Mouse (Mus musculus): ENCODE measurements at regions not wholly inside any gene's neighbourhood (a gene's known extent, or its start where the extent isn't known, plus 50 kb on each side); places are given as distances from the start of the nearest gene placed in this dataset.

- H3K4me1 ChIP-seq (ENCODE audit: control insufficient read depth, insufficient read depth, low read length) = no peaks in the 10 kb centered on the region
- H3K27ac ChIP-seq (ENCODE audit: insufficient read depth, low read length) = no peak overlapping the region
- peak; percentile 39; the same call in 1 of the 2 replicates for TF ChIP-seq CTCF (IDR thresholded peaks at IDR 0.05; ENCODE audit: borderline replicate concordance, insufficient read depth, low read depth, low read length)
- no peak for TF ChIP-seq POLR2A (IDR thresholded peaks at IDR 0.05; ENCODE audit: borderline replicate concordance, insufficient read depth, low read length)
- H3K4me3 ChIP-seq (replicated peaks; ENCODE audit: insufficient read depth, low read depth, low read length) = no peak overlapping the region
- peak; percentile 35 to 39 for DNase-seq
- H3K27me3 ChIP-seq (ENCODE audit: control insufficient read depth, insufficient read depth, low read length) = no peaks in the 10 kb centered on the region
- WGBS = 2% methylated on average over 4 of the region's 4 CpGs
These were observed 57.9 kb upstream of the Larp1 start for GRCm38 (mm10) chr11:57950989-57951388.

DNA sequence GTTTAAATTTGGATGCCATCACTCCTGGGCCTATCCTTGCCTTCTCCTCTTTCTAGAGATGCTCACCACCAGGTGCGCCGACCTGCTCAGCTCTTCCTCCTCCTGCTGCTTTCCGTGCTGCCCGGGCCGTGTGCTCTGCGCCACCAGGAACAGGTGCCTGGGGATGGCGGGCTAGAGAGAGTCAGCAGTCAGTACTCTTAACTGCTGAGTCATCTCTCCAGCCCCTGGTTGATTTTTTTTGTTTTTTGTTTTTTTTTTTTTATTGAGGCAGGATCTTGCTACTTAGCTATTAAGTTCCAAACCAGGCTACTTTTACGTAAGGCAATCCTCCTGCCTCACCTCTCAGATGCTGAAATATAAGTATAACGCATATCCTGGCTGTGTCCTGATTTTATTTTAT is 59.8 kb upstream of the Larp1 start:
- 78% methylated on average over 9 of the region's 9 CpGs for WGBS
- H3K4me1 ChIP-seq (ENCODE audit: control insufficient read depth, insufficient read depth, low read length) = no peaks in the 10 kb centered on the region
- TF ChIP-seq CTCF (IDR thresholded peaks at IDR 0.05; ENCODE audit: borderline replicate concordance, insufficient read depth, low read depth, low read length) (no peak), POLR2A (IDR thresholded peaks at IDR 0.05; ENCODE audit: borderline replicate concordance, insufficient read depth, low read length) (no peak)
- no peak for DNase-seq
- H3K27me3 ChIP-seq (ENCODE audit: control insufficient read depth, insufficient read depth, low read length) = no peaks in the 10 kb centered on the region
- H3K27ac ChIP-seq (ENCODE audit: insufficient read depth, low read length) = no peak overlapping the region
- H3K4me3 ChIP-seq (replicated peaks; ENCODE audit: insufficient read depth, low read depth, low read length) = no peak overlapping the region

- Histone ChIP-seq H3K27ac (ENCODE audit: insufficient read depth, low read length) (no peak overlapping the region), H3K4me3 (replicated peaks; ENCODE audit: insufficient read depth, low read depth, low read length) (no peak overlapping the region), H3K27me3 (ENCODE audit: control insufficient read depth, insufficient read depth, low read length) (no peaks in the 10 kb centered on the region), H3K4me1 (ENCODE audit: control insufficient read depth, insufficient read depth, low read length) (no peaks in the 10 kb centered on the region)
- TF ChIP-seq CTCF (IDR thresholded peaks at IDR 0.05; ENCODE audit: borderline replicate concordance, insufficient read depth, low read depth, low read length) (no peak), POLR2A (IDR thresholded peaks at IDR 0.05; ENCODE audit: borderline replicate concordance, insufficient read depth, low read length) (no peak)
- DNase-seq = no peak
- 90% methylated on average over 4 of the region's 4 CpGs for WGBS
These were observed 61.5 kb upstream of the Larp1 start for GRCm38 (mm10) chr11:57947347-57947746.

- Histone ChIP-seq H3K4me1 (ENCODE audit: control insufficient read depth, insufficient read depth, low read length) (no peaks in the 10 kb centered on the region; the same call in 1 of the 2 replicates), H3K4me3 (replicated peaks; ENCODE audit: insufficient read depth, low read depth, low read length) (no peak overlapping the region), H3K27me3 (ENCODE audit: control insufficient read depth, insufficient read depth, low read length) (no peaks in the 10 kb centered on the region), H3K27ac (ENCODE audit: insufficient read depth, low read length) (no peak overlapping the region)
- DNase-seq = peak; percentile 66 to 86
- TF ChIP-seq POLR2A (IDR thresholded peaks at IDR 0.05; ENCODE audit: borderline replicate concordance, insufficient read depth, low read length) = no peak
- TF ChIP-seq CTCF (IDR thresholded peaks at IDR 0.05; ENCODE audit: borderline replicate concordance, insufficient read depth, low read depth, low read length) = peak; percentile 98
- WGBS = 11% methylated on average over 13 of the region's 13 CpGs
These were observed 74.4 kb upstream of the Larp1 start for GRCm38 (mm10) chr11:57934391-57934850.

- DNase-seq = no peak
- no peak for TF ChIP-seq CTCF (IDR thresholded peaks at IDR 0.05; ENCODE audit: borderline replicate concordance, insufficient read depth, low read depth, low read length)
- no peak for TF ChIP-seq POLR2A (IDR thresholded peaks at IDR 0.05; ENCODE audit: borderline replicate concordance, insufficient read depth, low read length)
- Histone ChIP-seq H3K27ac (ENCODE audit: insufficient read depth, low read length) (no peak overlapping the region), H3K4me3 (replicated peaks; ENCODE audit: insufficient read depth, low read depth, low read length) (no peak overlapping the region), H3K4me1 (ENCODE audit: control insufficient read depth, insufficient read depth, low read length) (no peaks in the 10 kb centered on the region; the same call in 1 of the 2 replicates), H3K27me3 (ENCODE audit: control insufficient read depth, insufficient read depth, low read length) (no peaks in the 10 kb centered on the region)
- 41% methylated on average over 5 of the region's 5 CpGs for whole genome bisulfite sequencing
These were observed 75.8 kb upstream of the Larp1 start for GRCm38 (mm10) chr11:57933065-57933464.

DNA sequence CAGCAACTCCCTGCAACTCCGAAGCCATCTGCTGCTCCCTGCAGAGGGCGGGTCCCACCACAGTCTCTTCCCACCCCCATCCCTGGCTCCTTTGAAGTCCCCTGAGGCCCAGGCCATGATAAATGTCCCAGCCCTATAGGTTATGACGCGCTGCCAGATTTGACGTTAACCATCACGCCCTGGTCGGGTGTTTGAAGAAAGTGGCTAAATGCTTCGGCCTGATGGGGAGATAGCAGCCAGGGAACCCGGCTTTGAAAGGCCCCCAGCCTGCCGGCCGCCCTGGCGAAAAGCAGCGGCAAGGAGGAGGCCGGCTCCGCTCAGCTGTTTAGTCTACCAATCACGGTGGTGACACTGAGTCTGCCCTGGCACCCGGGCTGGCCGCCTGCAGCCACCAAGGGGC is 79.4 kb upstream of the Larp1 start:
- H3K27ac ChIP-seq (ENCODE audit: insufficient read depth, low read length) = no peak overlapping the region
- H3K4me3 ChIP-seq (replicated peaks; ENCODE audit: insufficient read depth, low read depth, low read length) = no peak overlapping the region
- no peak for TF ChIP-seq CTCF (IDR thresholded peaks at IDR 0.05; ENCODE audit: borderline replicate concordance, insufficient read depth, low read depth, low read length)
- no peak for TF ChIP-seq POLR2A (IDR thresholded peaks at IDR 0.05; ENCODE audit: borderline replicate concordance, insufficient read depth, low read length)
- DNase-seq = no peak
- no peaks in the 10 kb centered on the region; the same call in 1 of the 2 replicates for H3K4me1 ChIP-seq (ENCODE audit: control insufficient read depth, insufficient read depth, low read length)
- H3K27me3 ChIP-seq (ENCODE audit: control insufficient read depth, insufficient read depth, low read length) = no peaks in the 10 kb centered on the region
- WGBS = 17% methylated on average over 18 of the region's 18 CpGs

DNA sequence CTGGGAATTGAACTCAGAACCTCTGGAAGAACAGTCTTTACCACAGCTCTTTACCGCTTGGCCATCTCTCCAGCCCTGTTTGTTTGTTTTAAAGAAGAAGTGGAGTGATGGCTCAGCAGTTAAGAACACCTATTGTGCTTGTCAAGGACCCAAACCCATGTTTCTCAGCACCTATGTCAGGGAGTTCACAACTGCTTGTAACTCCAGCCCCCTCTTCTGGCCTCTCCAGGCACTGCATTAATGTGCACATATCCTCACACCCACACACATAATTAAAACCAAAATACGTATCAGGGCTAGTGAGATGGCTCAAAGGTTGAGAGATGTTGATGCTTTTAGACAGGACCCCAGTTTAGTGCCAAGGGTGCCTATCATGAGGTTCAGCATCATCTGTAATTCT is 87.6 kb upstream of the Hand1 start:
- no peak for DNase-seq
- Histone ChIP-seq H3K4me3 (replicated peaks; ENCODE audit: insufficient read depth, low read depth, low read length) (no peak overlapping the region), H3K4me1 (ENCODE audit: control insufficient read depth, insufficient read depth, low read length) (no peaks in the 10 kb centered on the region), H3K27me3 (ENCODE audit: control insufficient read depth, insufficient read depth, low read length) (no peaks in the 10 kb centered on the region), H3K27ac (ENCODE audit: insufficient read depth, low read length) (no peak overlapping the region)
- WGBS = 77% methylated on average over 2 of the region's 2 CpGs
- TF ChIP-seq CTCF (IDR thresholded peaks at IDR 0.05; ENCODE audit: borderline replicate concordance, insufficient read depth, low read depth, low read length) (no peak), POLR2A (IDR thresholded peaks at IDR 0.05; ENCODE audit: borderline replicate concordance, insufficient read depth, low read length) (no peak)

- 76% methylated on average over 18 of the region's 18 CpGs for WGBS
These were observed 85.9 kb upstream of the Hand1 start for GRCm38 (mm10) chr11:57918447-57919059.

More at GRCm38 (mm10) chr11:57918447-57919059, 85.9 kb upstream of the Hand1 start:
- DNase-seq = no peak
- Histone ChIP-seq H3K4me3 (replicated peaks; ENCODE audit: insufficient read depth, low read depth, low read length) (no peak overlapping the region), H3K27me3 (ENCODE audit: control insufficient read depth, insufficient read depth, low read length) (no peaks in the 10 kb centered on the region), H3K27ac (ENCODE audit: insufficient read depth, low read length) (no peak overlapping the region), H3K4me1 (ENCODE audit: control insufficient read depth, insufficient read depth, low read length) (no peaks in the 10 kb centered on the region)
- TF ChIP-seq POLR2A (IDR thresholded peaks at IDR 0.05; ENCODE audit: borderline replicate concordance, insufficient read depth, low read length) (no peak), CTCF (IDR thresholded peaks at IDR 0.05; ENCODE audit: borderline replicate concordance, insufficient read depth, low read depth, low read length) (no peak)

All from cerebellum, adult 2 months (tissue).